Mouse (Mus musculus) frontal cortex, postnatal 36 days (tissue): ENCODE data around the gene Zfp672.
"Not testable (repeated sequence)": the region's sequence is repeated elsewhere in the genome, so short reads cannot be mapped to it uniquely, and the experiment has no call there.

Source experiments
- DNase-seq, 2 experiments: peaks; one replicate each; pipeline ENCODE4 v3.0.0; 2022; ENCODE audit warnings: low spot score in 2 of 2

Zfp672 gene

GRCm38 (mm10) chr11:58324614-58325229, 5.4 kb downstream of the Zfp672 start:
- DNase-seq = no peak

- no peak for DNase-seq
Observed at GRCm38 (mm10) chr11:58323570-58324340, 6.4 kb downstream of the Zfp672 start.

GRCm38 (mm10) chr11:58322824-58323569, 7.1 kb downstream of the Zfp672 start:
- peak; percentile 96 to 97 for DNase-seq

- DNase-seq = no peak
Observed at GRCm38 (mm10) chr11:58316768-58317390, 13.3 kb downstream of the Zfp672 start.

GRCm38 (mm10) chr11:58316344-58316743, 13.8 kb downstream of the Zfp672 start:
- no peak for DNase-seq

- DNase-seq = no peak
Observed at GRCm38 (mm10) chr11:58315536-58316168, 14.5 kb downstream of the Zfp672 start.

GRCm38 (mm10) chr11:58314069-58314468, 16.1 kb downstream of the Zfp672 start:
- DNase-seq = no peak

- no peak for DNase-seq
Observed at GRCm38 (mm10) chr11:58308661-58309060, 21.5 kb downstream of the Zfp672 start.

- peak; percentile 55 to 59 for DNase-seq
Observed at GRCm38 (mm10) chr11:58307411-58308080, 22.6 kb downstream of the Zfp672 start.

GRCm38 (mm10) chr11:58306860-58307308, 23.3 kb downstream of the Zfp672 start, which contains the start of gene Zfp692:
Gene Zfp692, plus strand, starts transcription at chr11:58307069.
- DNase-seq = peak; percentile 96 to 98

GRCm38 (mm10) chr11:58305299-58305698, 24.8 kb downstream of the Zfp672 start:
- not testable (repeated sequence) for DNase-seq

GRCm38 (mm10) chr11:58303594-58303993, 26.5 kb downstream of the Zfp672 start:
- DNase-seq = no peak

- DNase-seq = no peak
Observed at GRCm38 (mm10) chr11:58302774-58303445, 27.2 kb downstream of the Zfp672 start.

- peak; percentile 100 for DNase-seq
Observed at GRCm38 (mm10) chr11:58301837-58302754, 28.0 kb downstream of the Zfp672 start.

- DNase-seq = peak; percentile 79 to 81
Observed at GRCm38 (mm10) chr11:58301057-58301456, 29.1 kb downstream of the Zfp672 start.

GRCm38 (mm10) chr11:58297396-58297795, 32.7 kb downstream of the Zfp672 start:
- DNase-seq = no peak

- DNase-seq = no peak
Observed at GRCm38 (mm10) chr11:58292791-58293190, 37.3 kb downstream of the Zfp672 start.

- no peak for DNase-seq
Observed at GRCm38 (mm10) chr11:58290812-58291211, 39.3 kb downstream of the Zfp672 start.
